Mouse (Mus musculus) heart, adult 8-10 months (tissue): Measurements from ENCODE around the gene Cacna2d4. TPM values are rescaled to one million over a fixed set of nuclear protein-coding genes. Genes with fewer than 3 reads are reported as not detected.
A peak's percentile ranks its signal among the peaks of the same experiment; 100 is the strongest.

Experiments used
- DNase-seq: peaks from one replicate; pipeline ENCODE4 v3.0.0; 2022; ENCODE audit warnings: low spot score
- total RNA-seq, 4 experiments: library from RNA; stranded (reverse); gene quantifications; 2 replicates each; pipeline ENCODE4 v1.2.4; 2022

Cacna2d4 gene
- total RNA-seq, 4 experiments from 2014 or later = not detected

DNA sequence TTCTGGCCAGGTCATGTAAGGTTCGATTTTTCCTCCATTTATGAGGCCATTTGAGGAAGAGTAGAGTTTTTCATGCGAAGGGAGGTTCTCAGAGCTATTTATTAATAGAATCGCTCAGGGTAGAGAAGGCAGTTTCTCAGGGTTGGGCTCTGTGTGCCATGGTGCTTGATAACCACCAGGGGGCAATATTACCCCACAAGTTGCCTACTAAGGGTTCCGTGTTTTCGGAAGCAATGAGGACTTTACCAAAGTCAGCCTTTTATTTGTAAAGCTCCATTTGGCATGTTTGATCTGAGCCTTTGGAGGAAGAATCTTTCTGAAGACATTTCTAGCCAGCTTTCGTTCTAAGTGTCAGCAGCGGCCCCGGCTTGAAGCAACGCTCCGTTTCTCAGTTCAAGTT, 16.0 kb upstream of the Cacna2d4 start:
- peak; percentile 50 for DNase-seq

DNA sequence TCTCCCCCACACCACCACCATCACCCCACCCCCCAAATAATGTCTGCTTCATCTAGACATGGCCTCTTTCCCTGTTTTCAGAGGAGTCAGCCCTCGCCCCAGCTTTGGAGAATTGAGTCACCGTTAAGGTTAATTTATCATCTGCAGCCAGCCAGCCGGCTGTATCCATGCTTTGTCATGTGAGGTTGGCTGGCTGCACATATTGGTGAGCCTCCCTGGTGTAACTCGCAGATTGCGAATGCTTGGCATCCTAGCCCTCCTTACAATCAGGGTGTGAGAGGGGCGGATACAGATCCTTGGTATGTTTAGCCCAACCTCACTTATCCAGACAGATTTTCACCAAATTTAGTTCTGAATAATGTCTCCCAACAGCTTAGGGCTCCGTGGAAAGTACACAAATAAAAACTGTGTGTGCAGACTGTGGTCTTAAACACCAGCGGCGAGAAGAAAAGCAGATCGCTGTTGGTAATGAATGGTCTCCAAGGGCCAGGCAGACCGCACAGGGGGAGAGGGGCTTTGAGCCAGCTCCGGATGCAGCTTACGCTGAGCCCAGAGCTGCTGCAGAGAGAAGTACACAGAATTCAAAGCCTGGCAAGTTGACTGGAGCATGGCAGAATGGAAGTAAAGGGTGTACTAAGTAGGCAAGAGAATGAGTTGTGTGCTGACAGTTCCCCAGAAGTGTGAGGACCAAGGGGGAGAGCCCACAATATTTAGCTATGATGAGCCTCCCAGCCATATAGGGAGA, 11.7 kb upstream of the Cacna2d4 start:
- DNase-seq = no peak

DNA sequence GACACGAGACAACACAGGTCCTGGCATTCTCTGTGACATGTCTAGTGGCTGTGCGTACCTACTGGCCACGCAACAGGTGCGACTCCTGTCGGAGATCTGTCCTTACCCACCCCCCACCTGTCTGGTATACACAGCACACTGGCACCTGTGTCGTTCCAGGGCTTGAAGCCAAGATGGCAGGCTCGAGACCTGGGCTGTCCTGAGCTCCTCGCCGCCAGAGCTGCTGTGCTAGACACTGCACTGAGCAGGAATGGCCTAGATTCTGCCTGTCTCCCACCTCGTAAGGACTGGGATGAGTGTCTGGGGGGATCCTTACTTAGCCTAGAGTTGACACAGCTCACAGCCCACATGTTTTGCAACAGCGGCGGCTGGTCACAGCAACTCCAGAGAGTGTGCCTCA, 11.1 kb upstream of the Cacna2d4 start:
- DNase-seq = no peak

DNA sequence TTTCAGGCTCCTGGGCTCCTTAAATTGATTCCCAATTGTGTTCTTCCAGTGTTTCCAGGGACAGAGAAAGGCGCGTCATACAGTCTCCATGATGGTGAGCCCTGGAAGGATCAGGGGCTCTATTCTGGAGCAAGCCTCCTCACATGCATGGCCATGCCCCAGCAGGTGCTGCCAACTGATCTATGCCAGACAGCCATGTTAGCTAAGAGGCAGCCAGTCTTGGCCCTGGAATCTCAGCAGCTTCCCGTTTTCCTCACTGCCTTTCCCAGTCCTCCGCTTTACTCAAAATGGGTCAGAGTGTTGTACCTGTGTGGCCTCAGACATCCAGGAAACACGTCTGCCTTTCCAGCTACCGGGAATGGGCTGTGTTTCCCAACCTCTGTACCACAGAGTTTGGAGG, 10.6 kb upstream of the Cacna2d4 start:
- no peak for DNase-seq

DNA sequence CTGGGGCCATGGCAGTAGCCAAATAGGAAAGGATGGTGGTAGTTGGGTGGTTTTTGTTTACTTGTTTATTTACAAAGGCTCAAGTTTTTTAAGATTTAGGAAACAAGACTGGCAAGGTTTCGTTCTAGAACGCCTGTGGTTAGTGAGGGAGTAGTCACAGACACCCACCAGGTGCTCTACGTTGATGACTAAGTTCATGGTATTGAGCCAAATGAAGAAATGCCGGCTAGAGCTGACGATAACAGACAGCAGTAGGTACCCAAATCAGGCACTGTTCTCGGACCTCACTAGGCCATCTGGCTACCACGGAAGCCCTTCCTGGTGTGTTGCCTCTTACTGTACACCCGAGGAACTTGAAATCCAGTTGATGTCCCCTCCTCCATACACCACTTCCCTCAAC, 9.3 kb upstream of the Cacna2d4 start:
- no peak for DNase-seq

DNA sequence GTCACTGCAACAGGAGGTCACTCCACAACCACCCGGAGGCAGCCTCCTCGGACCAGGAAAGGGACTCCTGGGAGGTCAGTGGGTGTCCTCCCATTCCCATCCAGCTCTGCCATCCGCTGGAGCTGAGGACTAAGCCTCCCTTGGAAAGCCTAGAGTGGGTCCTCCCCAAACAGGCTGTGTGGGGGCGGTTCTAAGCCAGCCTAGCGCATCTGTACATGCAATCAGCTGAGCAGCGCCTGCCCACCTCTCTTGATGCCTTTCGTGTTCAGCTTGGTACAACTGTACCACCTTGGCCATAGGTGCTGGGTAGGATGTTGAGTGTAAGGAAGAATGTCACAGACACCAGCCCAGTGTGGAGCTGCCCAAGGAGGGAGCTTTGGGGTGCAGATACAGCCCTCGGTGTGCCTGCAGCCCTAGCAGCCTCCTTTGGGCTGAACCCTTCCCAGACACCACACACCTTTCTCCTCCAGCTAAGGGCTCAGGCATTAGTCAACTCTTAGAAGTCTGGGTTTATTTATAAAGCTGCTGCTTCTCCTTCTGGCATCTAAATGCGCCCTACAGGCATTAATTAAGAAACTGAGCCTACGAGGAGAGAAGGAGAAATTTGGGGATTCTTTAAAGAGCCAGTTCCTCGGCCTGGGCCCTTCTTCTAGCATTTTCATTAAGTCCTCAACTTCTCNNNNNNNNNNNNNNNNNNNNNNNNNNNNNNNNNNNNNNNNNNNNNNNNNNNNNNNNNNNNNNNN, 7.3 kb upstream of the Cacna2d4 start:
- DNase-seq = no peak

DNA sequence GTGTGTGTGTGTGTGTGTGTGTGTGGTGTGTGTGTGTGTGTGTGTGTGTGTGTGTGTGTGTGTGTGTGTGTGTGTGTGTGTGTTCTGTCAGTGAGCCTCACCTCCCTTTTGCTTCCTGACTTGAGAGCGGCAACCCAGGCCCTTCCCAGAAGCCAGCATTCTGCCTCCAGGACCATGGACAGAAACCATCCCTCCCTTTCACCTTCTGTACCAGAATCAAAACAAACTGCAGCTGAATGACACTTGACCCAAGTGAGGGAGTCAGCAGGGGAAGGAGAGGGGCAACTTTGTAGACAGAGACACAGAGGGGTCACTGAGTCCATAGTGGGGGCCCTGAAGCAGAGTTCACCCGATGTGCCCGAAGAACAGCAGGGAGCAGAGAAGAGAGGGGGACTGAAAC, 3.3 kb upstream of the Cacna2d4 start:
- no peak for DNase-seq

DNA sequence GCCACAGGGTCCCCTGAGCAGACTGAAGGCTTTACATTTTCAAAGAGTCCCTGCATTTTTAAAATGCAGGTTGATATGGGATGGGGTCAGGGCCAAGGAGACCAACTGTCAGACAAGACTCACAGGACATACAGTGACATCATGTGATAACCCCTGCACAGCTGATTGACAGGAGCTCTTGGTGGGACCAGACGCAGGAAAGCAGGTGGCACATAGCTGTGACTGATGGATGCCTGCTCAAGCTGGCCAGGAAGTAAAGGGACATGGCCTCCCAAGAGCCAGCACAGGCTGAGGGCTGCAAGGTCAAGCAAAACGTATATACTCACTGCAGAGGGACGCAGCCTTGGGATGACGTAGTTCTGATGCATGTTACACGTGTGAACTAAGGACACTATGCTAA, 885 bp upstream of the Cacna2d4 start:
- DNase-seq = no peak

DNA sequence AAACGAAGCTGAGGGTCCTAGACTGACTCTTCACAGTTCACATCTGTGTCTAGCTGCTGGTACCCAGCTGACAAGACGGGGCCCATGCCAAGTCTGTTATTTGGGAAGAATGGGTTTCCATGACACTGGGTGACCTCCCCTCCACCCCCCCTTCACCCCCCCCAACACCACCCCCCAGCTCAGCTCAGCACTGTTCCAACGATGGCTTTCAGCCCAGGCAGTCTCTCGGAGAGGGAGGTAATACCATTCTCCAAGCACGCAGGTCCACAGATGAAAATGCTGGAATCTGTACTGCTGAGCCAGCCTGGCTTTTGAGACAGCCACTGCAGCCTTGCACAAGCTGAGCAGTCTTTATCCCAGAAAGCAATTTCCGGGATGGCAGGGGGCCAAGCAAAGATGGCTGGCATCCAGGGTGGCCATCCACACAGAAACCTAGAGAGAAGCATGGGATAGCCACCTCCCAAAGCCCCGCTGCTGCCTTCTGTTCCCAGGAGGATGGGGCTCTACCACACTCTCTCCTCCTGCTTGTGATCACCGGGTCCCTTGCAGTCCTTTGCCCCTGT, 1.2 kb downstream of the Cacna2d4 start:
- no peak for DNase-seq

DNA sequence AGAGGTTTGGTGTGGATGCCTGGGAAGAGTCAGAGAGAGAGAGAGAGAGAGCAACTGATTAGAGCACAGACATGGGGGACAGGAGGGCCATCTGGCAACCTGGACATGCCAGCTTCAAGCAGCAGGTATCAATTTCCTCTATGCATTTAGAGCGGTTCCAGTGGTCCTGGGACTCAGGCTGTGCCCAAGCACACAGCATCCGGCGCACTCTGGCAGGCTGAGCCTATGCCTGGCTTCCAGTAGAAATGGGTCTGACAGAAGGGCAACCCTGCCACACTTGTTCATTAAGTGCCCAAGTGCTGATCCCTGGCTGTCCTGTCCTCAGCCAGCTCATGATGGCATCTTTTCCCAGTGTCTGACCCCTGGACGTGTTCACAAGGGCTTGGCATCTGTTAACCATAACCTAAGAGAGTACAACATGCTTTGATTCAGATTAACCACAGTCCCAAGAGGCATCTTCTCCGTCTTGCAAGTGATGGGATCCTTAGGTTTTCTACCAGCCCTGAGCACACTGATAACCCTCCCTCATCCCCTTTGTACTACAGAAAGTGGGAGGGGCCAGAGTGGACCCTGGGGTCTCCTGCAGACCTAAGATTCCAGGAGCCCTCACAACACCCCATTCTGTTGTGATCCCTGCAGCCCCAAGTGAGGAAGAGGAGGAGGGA, 3.1 kb downstream of the Cacna2d4 start:
- DNase-seq = no peak

DNA sequence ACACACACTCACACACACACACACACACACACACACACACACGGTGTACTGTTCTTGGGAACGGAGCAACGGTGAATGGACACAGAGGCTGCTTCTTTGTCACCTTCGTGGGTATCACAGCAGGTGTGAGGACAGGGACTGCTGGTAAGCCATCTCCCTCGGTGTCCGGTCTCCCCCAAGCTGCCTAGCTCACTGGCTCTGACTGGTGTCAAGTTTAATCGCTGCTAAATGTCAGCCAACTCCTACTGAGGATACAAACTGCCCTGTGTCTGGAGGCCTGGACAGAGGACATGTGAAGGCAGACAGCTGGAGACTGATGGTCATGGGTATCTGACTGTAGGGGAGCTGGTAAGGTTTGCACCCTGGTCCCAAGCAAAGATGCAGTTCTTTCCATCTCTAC, 3.9 kb downstream of the Cacna2d4 start:
- DNase-seq = no peak

DNA sequence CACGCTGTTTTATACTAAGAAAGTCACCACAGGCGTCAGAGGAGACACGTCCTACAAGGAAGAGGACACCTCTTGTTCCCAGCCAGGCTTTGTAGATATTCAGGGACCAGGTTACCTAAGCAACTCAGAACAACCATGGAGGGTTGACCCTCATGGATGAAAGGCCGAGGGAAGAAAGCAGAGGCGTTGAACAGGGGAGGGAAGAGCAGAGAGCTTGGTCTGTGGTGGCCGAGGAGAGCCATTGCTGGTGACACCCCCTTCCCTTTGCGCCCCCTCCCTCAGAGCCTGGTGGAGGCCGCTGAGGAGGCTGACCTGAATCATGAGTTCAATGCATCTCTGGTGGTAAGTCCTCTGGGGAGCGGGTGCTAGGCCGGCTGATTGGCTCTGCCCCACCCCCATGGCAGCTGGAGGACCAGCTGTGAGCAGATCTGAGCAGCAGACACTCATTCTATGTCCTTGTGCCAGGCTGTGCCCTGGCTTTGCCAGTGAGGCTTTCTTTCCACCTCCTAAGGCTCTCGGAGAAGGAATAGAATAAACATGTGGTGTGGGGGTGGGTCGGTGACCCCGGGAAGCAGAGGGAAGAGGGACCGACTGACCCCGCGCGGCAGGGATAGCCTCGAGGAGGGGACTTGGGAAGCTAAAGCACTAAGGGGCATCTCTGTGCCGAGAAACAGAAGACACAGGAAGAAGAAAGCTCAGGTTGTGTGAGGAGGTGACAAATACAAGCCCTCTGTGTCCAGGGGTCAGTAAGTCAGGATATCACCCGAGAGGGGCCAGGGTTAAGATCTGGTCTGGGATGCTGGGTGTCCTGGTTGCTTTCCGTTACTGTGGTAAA, 4.8 kb downstream of the Cacna2d4 start:
- no peak for DNase-seq

DNA sequence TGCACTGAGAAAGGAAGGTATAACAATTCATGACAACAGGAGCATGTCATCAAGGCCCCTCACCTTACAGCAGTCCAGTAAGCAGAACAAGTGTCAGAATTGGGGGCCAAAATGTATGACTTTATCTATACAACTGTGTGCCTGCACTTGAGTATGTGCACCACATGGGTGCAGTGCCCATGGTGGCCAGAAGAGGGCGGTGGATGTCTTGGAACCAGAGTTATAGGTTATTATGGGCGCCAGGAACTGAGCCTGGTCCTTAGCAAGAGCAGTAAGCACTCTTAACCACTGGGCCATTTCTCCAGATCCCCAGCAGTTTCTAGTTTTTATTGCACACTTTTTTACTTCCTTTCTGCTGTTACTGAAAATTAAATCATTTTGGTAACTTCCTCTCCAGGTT, 9.8 kb downstream of the Cacna2d4 start:
- DNase-seq = no peak

DNA sequence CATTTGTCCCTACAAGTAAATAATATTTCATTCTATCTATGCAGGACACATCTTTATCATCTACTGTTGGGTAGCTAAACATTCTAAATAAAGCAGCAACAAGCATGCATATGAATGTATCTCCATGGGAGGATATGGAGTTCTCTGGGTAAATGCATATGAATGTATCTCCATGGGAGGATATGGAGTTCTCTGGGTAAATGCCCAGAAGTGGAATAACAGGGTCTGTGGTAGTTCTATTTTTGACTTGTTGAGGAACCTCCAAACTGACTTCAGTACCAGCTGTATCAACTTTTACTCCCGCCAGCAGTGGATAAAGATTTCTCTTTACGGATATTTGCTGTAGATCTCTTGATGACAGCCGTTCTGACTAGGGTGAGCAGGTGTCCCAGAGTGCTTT, 12.3 kb downstream of the Cacna2d4 start:
- no peak for DNase-seq

DNA sequence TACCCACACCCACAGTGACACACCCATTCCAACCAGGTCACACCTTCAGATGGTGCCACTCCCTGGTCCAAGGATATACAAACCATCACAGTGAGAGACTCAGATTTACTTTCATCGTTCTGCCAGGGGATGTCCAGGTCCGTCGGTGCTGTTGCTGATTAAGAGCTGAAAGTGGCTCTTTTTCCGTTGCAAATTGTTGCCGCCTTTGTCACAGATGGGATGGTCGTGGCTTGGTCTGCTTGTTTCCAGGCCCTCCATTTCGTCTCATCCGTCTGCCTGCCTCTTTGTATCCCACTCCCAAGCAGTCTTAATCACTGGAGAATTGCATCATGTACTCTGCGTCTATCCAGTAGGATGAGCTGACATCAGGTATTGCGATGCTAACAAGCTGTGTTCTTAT, 13.4 kb downstream of the Cacna2d4 start:
- no peak for DNase-seq

DNA sequence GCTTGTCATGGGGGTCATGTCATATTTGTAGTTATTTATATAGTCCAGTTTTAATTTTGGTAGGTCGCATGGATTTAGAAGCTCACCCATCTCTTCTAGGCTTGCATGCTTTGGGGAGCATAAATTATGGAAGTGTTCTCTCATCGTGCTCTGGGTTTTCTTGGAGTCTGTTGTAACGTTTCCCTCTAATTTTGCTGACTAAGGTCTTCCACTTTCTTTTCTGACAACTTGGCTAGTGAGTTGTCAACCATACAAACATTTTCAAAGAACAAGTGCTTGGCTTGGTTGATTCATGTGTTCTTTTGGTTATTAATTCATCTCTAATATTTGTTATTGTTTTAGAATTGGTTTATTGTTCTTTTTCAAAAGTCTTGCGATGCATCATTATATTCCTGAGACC, 15.4 kb downstream of the Cacna2d4 start:
- DNase-seq = no peak

DNA sequence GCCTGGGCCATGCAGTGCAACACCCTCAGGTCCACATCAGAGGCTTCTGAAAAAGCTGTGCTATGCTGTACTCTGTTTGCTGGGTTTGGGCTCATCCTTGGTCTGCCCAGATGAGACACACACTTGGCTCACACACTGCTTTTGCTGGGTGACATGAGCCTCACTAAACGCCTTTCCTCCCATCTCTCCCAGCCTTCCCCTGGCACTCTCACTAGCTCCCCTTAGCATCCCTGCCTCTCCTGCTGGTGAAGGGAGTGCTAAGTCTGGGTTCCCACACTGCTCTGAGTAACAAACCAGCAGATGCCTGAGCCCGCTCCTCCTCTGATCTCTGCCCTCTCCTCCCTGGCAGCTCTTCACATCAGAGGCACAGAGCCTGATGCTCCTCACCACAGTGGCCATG, 40.4 kb downstream of the Cacna2d4 start:
- no peak for DNase-seq

DNA sequence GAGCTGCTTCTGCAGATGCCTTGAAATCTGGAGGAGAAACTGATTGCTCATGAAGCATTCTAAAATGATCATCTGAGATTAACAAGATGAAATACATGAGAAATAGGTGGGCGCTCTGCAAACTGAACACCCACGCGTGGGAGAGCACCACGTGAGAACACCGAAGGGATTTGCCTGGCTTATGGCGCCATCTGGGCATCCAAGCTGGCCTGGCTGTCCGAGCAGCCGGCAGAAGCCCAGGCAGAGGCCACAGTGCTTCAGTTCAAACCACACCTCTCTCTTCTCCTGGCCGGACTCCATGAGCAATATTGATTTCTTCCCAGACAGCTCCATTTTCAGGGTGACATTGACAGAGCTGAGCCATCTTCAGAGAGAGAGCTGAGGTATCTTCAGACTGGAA, 44.4 kb downstream of the Cacna2d4 start:
- no peak for DNase-seq

DNA sequence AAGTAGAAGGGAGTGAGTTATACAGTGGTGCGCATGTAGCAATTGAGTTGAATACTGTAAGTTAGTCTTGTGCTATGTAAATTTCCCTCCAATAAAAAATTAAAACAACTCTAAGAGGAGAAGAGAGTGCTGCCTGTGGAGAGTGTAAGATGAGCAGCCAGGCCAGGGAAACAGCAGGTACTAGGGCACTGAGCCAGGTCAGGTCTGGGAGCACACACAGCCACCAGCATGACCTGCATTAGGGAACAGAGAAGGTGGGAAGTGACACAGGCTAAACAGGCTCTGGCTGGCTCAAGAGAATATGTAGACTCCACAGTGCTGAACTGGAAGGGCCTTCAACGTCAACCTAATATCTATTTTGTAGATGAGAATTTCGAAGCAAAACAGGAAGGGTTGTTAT, 65.0 kb downstream of the Cacna2d4 start:
- no peak for DNase-seq

DNA sequence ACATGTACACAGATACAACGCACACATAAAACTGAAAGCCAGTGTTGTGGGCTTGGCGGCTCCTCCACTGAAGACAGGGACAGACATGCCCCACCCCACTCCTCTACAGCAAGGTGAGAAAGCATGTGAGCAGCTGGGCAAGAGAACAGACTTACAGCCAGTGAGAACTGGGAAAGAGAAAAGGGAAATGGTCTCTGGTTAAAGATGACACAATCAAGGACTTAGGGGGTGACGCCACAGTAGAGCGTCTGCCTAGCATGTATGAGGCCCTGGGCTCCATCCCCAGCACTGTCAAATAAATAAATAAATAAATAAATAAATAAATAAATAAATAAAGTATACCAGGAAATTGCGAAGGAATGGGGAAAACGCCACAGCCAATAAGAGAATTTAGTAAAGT, 67.0 kb downstream of the Cacna2d4 start:
- DNase-seq = no peak

DNA sequence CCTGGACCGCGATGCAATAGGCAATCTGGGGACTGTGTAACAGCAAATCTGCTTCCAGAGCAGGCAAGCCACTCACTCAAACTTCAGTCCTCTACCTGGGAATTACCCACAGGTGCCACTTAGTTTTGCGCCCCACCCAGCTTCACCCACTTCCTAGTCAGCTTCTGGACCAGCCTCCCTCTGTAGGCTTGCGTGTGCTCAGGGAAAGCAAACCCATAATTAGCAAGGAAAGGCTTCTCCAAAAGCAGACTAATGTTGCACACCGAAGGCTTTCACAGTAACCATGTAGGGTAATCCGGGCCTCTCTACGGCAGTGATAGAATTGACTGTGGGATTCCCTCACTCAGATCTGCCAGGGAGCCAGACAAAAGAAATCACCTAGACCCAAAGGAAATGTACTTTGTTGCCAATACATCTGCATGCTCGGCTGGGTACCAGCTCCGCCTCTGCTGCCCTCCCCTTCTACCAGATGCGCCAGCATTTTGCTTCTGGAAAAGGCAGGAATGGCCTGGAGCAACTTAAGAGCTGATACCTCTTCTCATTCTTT, 71.6 kb downstream of the Cacna2d4 start:
- no peak for DNase-seq
